Mouse (Mus musculus) liver, embryonic 15.5 days (tissue): ENCODE measurements at regions not wholly inside any gene's neighbourhood (a gene's known extent, or its start where the extent isn't known, plus 50 kb on each side); places are given as distances from the start of the nearest gene placed in this dataset.

Experiments
- ATAC-seq: fragments of 200-750 bp; cut with Nextera tagmentation; 2 replicates; pipeline ENCODE4 v1.8.0; 2017; ENCODE audit warnings: moderate number of reproducible peaks, mild to moderate bottlenecking, moderate library complexity; ENCODE audit not compliant: insufficient read depth
- H3K27ac ChIP-seq: fragments of 300-500 bp; sonication (generic); replicated peaks from 2 replicates; pipeline ENCODE4 v1.5.1; 2015; ENCODE audit warnings: mild to moderate bottlenecking, inconsistent platforms
- H3K27me3 ChIP-seq: fragments of 300-500 bp; sonication (generic); 2 replicates; pipeline ENCODE4 v1.6.1; 2015; ENCODE audit warnings: mild to moderate bottlenecking, inconsistent platforms
- H3K36me3 ChIP-seq: fragments of 300-500 bp; sonication (generic); replicated peaks from 2 replicates; pipeline ENCODE4 v1.6.1; 2015; ENCODE audit warnings: moderate library complexity, mild to moderate bottlenecking, inconsistent platforms
- H3K4me1 ChIP-seq: fragments of 300-500 bp; sonication (generic); replicated peaks from 2 replicates; pipeline ENCODE4 v1.6.1; 2015; ENCODE audit warnings: inconsistent platforms
- H3K4me2 ChIP-seq: fragments of 300-500 bp; sonication (generic); 2 replicates; pipeline ENCODE4 v1.6.1; 2015; ENCODE audit warnings: moderate library complexity, mild to moderate bottlenecking, inconsistent platforms
- H3K4me3 ChIP-seq: fragments of 300-500 bp; sonication (generic); replicated peaks from 2 replicates; pipeline ENCODE4 v1.5.1; 2015; ENCODE audit warnings: mild to moderate bottlenecking, inconsistent platforms
- H3K9ac ChIP-seq: fragments of 300-500 bp; sonication (generic); 2 replicates; pipeline ENCODE4 v1.6.1; 2015; ENCODE audit warnings: moderate library complexity, mild to moderate bottlenecking, inconsistent platforms
- H3K9me3 ChIP-seq: fragments of 300-500 bp; sonication (generic); replicated peaks from 2 replicates; pipeline ENCODE4 v1.6.1; 2016; ENCODE audit warnings: inconsistent platforms
- WGBS: fragments of 180-500 bp; shearing (Covaris S2); methylation state at CpG from one replicate; pipeline ENCODE4 v1.1.7; 2015; ENCODE audit warnings: mixed read lengths; ENCODE audit not compliant: insufficient replicate concordance; 5-methylcytosine and 5-hydroxymethylcytosine counted together

- Histone ChIP-seq H3K9ac (no peak overlapping the region), H3K4me2 (no peak overlapping the region; the same call in 1 of the 2 replicates), H3K9me3 (no peaks in the 10 kb centered on the region), H3K4me3 (no peak overlapping the region), H3K27ac (no peak overlapping the region), H3K27me3 (no peaks in the 10 kb centered on the region), H3K4me1 (peaks cover 11% of the 10 kb centered on the region), H3K36me3 (no peaks in the 10 kb centered on the region)
- WGBS = 15% methylated on average over 15 of the region's 15 CpGs
- ATAC-seq = peak; percentile 28; the same call in 1 of the 2 replicates
Observed at GRCm38 (mm10) chr13:111345486-111346440, 91.0 kb downstream of the Actbl2 start.

DNA sequence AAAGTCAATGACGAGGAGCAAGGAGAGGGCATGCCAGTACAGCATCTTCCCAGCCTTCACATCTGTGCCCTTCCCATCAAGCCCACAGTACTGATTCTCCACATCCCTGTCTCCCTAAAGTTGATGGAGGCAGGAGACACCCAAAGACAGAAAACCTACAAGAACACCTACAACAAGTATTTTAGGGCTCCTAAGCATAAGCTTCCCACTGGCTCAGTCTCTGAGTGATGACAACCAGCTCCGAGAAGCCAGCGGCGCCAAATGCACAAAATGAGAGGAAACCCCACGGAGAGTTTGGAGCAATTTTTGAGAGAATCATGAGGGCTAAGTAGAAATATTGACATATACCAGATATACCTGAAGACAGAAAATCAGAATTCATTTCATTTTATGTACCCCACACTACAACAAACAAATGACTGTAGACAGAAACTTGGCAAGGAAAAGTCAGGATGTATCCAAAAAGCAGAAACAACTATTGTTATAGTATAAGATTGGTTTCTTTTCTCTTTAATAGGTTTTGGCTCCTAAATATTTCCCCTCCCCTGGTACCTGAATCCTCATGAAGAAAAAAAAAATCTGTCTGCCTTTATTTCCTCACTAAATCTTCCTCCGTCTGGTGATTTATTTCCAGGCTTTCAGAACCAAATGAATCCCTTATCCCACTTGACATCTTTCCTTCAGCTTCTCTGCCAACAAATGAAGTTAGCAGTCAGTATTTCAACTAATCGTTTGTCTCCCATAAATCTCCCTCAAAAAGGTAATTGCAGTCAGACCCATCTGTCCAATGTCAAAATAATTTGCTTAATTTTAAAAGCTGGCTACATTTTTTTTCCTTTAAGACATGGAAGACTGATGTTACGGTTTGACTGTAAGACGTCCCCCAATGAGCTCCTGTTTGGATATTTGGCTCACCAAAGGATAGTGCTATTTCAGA is 102.0 kb downstream of the Actbl2 start:
- no peak overlapping the region for H3K9ac ChIP-seq
- H3K4me3 ChIP-seq = no peak overlapping the region
- H3K4me1 ChIP-seq = no peaks in the 10 kb centered on the region
- H3K27me3 ChIP-seq = no peaks in the 10 kb centered on the region
- H3K9me3 ChIP-seq = no peaks in the 10 kb centered on the region
- H3K36me3 ChIP-seq = no peaks in the 10 kb centered on the region
- no peak overlapping the region for H3K27ac ChIP-seq
- no peak for ATAC-seq
- 68% methylated on average over 9 of the region's 9 CpGs for WGBS
- no peak overlapping the region for H3K4me2 ChIP-seq

DNA sequence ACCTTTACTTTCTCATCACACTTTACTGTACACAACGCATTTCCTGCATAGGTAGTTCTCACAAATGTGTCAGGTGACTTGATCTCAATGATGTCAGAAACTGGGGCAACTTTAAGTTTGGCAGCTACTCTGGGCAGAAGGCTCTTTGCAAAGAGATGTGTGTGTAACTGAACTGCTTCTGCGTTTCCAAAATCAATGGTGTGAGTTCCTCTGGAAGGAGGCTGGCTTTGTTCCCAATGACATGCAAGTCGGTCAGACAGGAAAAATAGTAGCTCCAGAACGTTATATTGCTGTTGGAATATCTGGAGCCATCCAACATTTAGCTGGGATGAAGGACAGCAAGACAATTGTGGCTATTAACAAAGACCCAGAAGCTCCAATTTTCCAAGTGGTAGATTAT is 106.6 kb downstream of the Actbl2 start:
- Histone ChIP-seq H3K27me3 (no peaks in the 10 kb centered on the region), H3K27ac (no peak overlapping the region), H3K36me3 (no peaks in the 10 kb centered on the region), H3K4me2 (no peak overlapping the region), H3K4me1 (no peaks in the 10 kb centered on the region), H3K9me3 (no peaks in the 10 kb centered on the region), H3K9ac (no peak overlapping the region), H3K4me3 (no peak overlapping the region)
- ATAC-seq = no peak
- WGBS = 55% methylated on average over 4 of the region's 4 CpGs

- Histone ChIP-seq H3K27ac (no peak overlapping the region), H3K4me2 (no peak overlapping the region), H3K9me3 (no peaks in the 10 kb centered on the region), H3K4me1 (no peaks in the 10 kb centered on the region), H3K4me3 (no peak overlapping the region), H3K36me3 (no peaks in the 10 kb centered on the region), H3K9ac (no peak overlapping the region), H3K27me3 (no peaks in the 10 kb centered on the region)
- WGBS = 45% methylated on average over 5 of the region's 5 CpGs
- no peak for ATAC-seq
Observed at GRCm38 (mm10) chr13:111363176-111363739, 108.4 kb downstream of the Actbl2 start.

- no peak overlapping the region for H3K9ac ChIP-seq
- H3K27ac ChIP-seq = no peak overlapping the region
- H3K4me2 ChIP-seq = no peak overlapping the region
- ATAC-seq = no peak
- WGBS = 67% methylated on average over 8 of the region's 8 CpGs
- no peaks in the 10 kb centered on the region for H3K4me1 ChIP-seq
- no peaks in the 10 kb centered on the region for H3K36me3 ChIP-seq
- H3K4me3 ChIP-seq = no peak overlapping the region
- no peaks in the 10 kb centered on the region for H3K27me3 ChIP-seq
- H3K9me3 ChIP-seq = no peaks in the 10 kb centered on the region
Observed at GRCm38 (mm10) chr13:111366871-111367270, 112.1 kb downstream of the Actbl2 start.

- 46% methylated on average over 3 of the region's 3 CpGs for WGBS
- Histone ChIP-seq H3K9me3 (no peaks in the 10 kb centered on the region), H3K4me3 (no peak overlapping the region), H3K27ac (no peak overlapping the region), H3K9ac (no peak overlapping the region), H3K27me3 (no peaks in the 10 kb centered on the region), H3K4me2 (no peak overlapping the region), H3K4me1 (no peaks in the 10 kb centered on the region), H3K36me3 (no peaks in the 10 kb centered on the region)
- ATAC-seq = no peak
Observed at GRCm38 (mm10) chr13:111367620-111368019, 112.8 kb downstream of the Actbl2 start.

DNA sequence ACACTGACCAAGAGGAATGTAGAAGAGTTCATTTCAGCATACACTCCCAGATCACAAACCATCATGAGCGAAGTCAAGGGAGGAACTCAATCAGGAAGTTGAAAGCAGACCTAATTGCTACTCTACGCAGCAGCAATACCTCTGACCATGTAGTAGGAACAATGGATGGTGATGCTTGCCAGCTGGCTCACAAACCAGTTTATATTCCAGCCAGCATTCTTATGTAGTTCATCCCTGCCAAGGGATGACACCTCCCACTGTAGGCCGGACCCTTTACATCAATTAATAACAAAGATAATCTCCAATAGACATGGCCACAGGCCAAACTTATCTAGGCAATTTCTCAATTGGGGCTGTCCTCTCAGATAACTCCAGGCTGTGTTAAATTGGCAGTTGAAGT is 115.1 kb downstream of the Actbl2 start:
- Histone ChIP-seq H3K36me3 (no peaks in the 10 kb centered on the region), H3K9me3 (no peaks in the 10 kb centered on the region), H3K27ac (no peak overlapping the region), H3K4me3 (no peak overlapping the region), H3K9ac (no peak overlapping the region), H3K27me3 (no peaks in the 10 kb centered on the region), H3K4me2 (no peak overlapping the region), H3K4me1 (no peaks in the 10 kb centered on the region)
- ATAC-seq = no peak
- WGBS = 65% methylated on average over 3 of the region's 3 CpGs

GRCm38 (mm10) chr13:111373281-111373680 is 116.6 kb downstream of the Gpbp1 start:
- 55% methylated on average over 6 of the region's 6 CpGs for WGBS
- no peak overlapping the region for H3K9ac ChIP-seq
- no peak overlapping the region for H3K4me2 ChIP-seq
- no peak overlapping the region for H3K4me3 ChIP-seq
- H3K36me3 ChIP-seq = no peaks in the 10 kb centered on the region
- H3K9me3 ChIP-seq = no peaks in the 10 kb centered on the region
- no peak for ATAC-seq
- H3K27me3 ChIP-seq = no peaks in the 10 kb centered on the region
- H3K27ac ChIP-seq = no peak overlapping the region
- H3K4me1 ChIP-seq = no peaks in the 10 kb centered on the region

DNA sequence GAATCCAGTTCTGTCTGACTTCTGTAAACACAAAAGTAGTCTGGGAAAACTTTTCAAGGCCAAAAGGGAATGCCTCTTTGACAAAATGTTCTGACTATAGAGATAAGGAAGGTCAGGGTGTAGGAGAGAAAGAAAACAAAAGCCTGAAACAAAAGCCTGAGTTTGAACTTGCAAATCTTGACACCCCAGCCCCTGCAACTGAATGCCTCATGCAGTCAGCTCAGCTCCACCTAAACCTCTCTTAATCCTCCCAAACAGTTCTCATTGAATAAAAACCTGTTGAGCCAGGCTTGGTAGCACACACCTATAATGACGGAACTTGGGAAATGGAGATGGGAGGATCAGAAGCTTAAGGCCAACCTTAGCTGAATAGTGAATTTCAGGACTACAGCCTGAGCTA is 116.1 kb downstream of the Gpbp1 start:
- ATAC-seq = no peak
- H3K9ac ChIP-seq = no peak overlapping the region
- H3K36me3 ChIP-seq = no peaks in the 10 kb centered on the region
- H3K4me3 ChIP-seq = no peak overlapping the region
- no peaks in the 10 kb centered on the region for H3K27me3 ChIP-seq
- 51% methylated on average over 1 of the region's 1 CpGs for WGBS
- H3K4me2 ChIP-seq = no peak overlapping the region
- H3K27ac ChIP-seq = no peak overlapping the region
- H3K4me1 ChIP-seq = no peaks in the 10 kb centered on the region
- no peaks in the 10 kb centered on the region for H3K9me3 ChIP-seq
